Mouse (Mus musculus) liver, embryonic 11.5 days (tissue): ENCODE data around the gene Actbl2. TPM values are rescaled to one million over a fixed set of nuclear protein-coding genes. Genes with fewer than 3 reads are reported as not detected.
A peak's percentile ranks its signal among the peaks of the same experiment; 100 is the strongest.

ENCODE experiments used
- ATAC-seq: fragments of 200-750 bp; cut with Nextera tagmentation; replicated peaks from 2 replicates; pipeline ENCODE4 v1.8.0; 2017; ENCODE audit warnings: moderate number of reproducible peaks, mild to moderate bottlenecking, moderate TSS enrichment, moderate library complexity; ENCODE audit not compliant: low FRiP score
- DNase-seq: peaks from one replicate; pipeline ENCODE4 v3.0.0-alpha.2; 2017; ENCODE audit warnings: low spot score
- H3K27ac ChIP-seq: fragments of 300-500 bp; sonication (generic); 2 replicates; pipeline ENCODE4 v1.5.1; 2014; ENCODE audit warnings: mild to moderate bottlenecking, low read depth, low read length, control low read depth
- H3K27me3 ChIP-seq: fragments of 300-500 bp; sonication (generic); replicated peaks from 2 replicates; pipeline ENCODE4 v1.6.1; 2014; ENCODE audit warnings: low read length, mixed read lengths; ENCODE audit not compliant: control insufficient read depth, insufficient read depth
- H3K36me3 ChIP-seq: fragments of 300-500 bp; sonication (generic); 2 replicates; pipeline ENCODE4 v1.6.1; 2014; ENCODE audit warnings: mild to moderate bottlenecking, low read length, moderate library complexity, mixed read lengths; ENCODE audit not compliant: control insufficient read depth, insufficient read depth
- H3K4me1 ChIP-seq: fragments of 300-500 bp; sonication (generic); replicated peaks from 2 replicates; pipeline ENCODE4 v1.6.1; 2014; ENCODE audit warnings: low read length, mixed read lengths; ENCODE audit not compliant: control insufficient read depth, insufficient read depth
- H3K4me2 ChIP-seq: fragments of 300-500 bp; sonication (generic); 2 replicates; pipeline ENCODE4 v1.6.1; 2014; ENCODE audit warnings: mild to moderate bottlenecking, control low read depth, moderate library complexity
- H3K4me3 ChIP-seq: fragments of 300-500 bp; sonication (generic); 2 replicates; pipeline ENCODE4 v1.5.1; 2014; ENCODE audit warnings: low read depth, low read length, control low read depth
- H3K9ac ChIP-seq: fragments of 300-500 bp; sonication (generic); 2 replicates; pipeline ENCODE4 v1.6.1; 2014; ENCODE audit warnings: low read depth, low read length, control low read depth
- H3K9me3 ChIP-seq: fragments of 300-500 bp; sonication (generic); 2 replicates; pipeline ENCODE4 v1.6.1; 2016; ENCODE audit warnings: low read length, inconsistent platforms, mixed read lengths; ENCODE audit not compliant: control insufficient read depth
- WGBS: fragments of 180-500 bp; shearing (Covaris S2); extraction: QIAGEN DNeasy Blood & Tissue Kit; methylation state at CpG from one replicate; pipeline ENCODE4 v1.1.7; 2014; 5-methylcytosine and 5-hydroxymethylcytosine counted together
- polyA plus RNA-seq: library from polyadenylated mRNA; unstranded; fragments of >200 nt; fragmentation: Nextera tagmentation; extraction: Ambion mirVana; gene quantifications from 2 replicates; pipeline ENCODE4 v1.2.1, GENCODE M21; 2014

Gene Actbl2
- polyA plus RNA-seq, 1 experiment from 2014 or later, result not detected

GRCm38 (mm10) chr13:111291958-111292493, 37.2 kb downstream of the Actbl2 start:
- H3K27me3 ChIP-seq, result no peaks in the 10 kb centered on the region
- H3K4me1 ChIP-seq, result no peaks in the 10 kb centered on the region; the same call in 1 of the 2 replicates
- 50% methylated on average over 7 of the region's 7 CpGs for WGBS
- no peak overlapping the region for H3K27ac ChIP-seq
- H3K4me3 ChIP-seq, result no peak overlapping the region
- no peaks in the 10 kb centered on the region for H3K36me3 ChIP-seq
- no peak overlapping the region for H3K4me2 ChIP-seq
- no peaks in the 10 kb centered on the region for H3K9me3 ChIP-seq
- H3K9ac ChIP-seq, result no peak overlapping the region
- ATAC-seq (peak; percentile 49; the same call in 1 of the 2 replicates), DNase-seq (no peak)

- H3K4me2 ChIP-seq, result no peak overlapping the region
- no peak for DNase-seq
- 81% methylated on average over 2 of the region's 2 CpGs for WGBS
These were observed 38.7 kb downstream of the Actbl2 start for GRCm38 (mm10) chr13:111293478-111293877.

GRCm38 (mm10) chr13:111294965-111295494, 40.2 kb downstream of the Actbl2 start:
- Histone ChIP-seq H3K4me1 (no peaks in the 10 kb centered on the region; the same call in 1 of the 2 replicates), H3K27ac (no peak overlapping the region), H3K4me3 (no peak overlapping the region), H3K4me2 (no peak overlapping the region), H3K36me3 (no peaks in the 10 kb centered on the region), H3K9ac (no peak overlapping the region), H3K9me3 (no peaks in the 10 kb centered on the region), H3K27me3 (no peaks in the 10 kb centered on the region)
- WGBS, result 53% methylated on average over 4 of the region's 4 CpGs
- DNase-seq, result no peak
- no peak for ATAC-seq

More at GRCm38 (mm10) chr13:111293478-111293877, 38.7 kb downstream of the Actbl2 start:
- no peak for ATAC-seq
- no peak overlapping the region for H3K4me3 ChIP-seq
- no peaks in the 10 kb centered on the region for H3K36me3 ChIP-seq
- H3K27ac ChIP-seq, result no peak overlapping the region
- H3K9me3 ChIP-seq, result no peaks in the 10 kb centered on the region
- no peak overlapping the region for H3K9ac ChIP-seq
- H3K27me3 ChIP-seq, result no peaks in the 10 kb centered on the region
- H3K4me1 ChIP-seq, result no peaks in the 10 kb centered on the region; the same call in 1 of the 2 replicates

- Histone ChIP-seq H3K27ac (no peak overlapping the region), H3K27me3 (no peaks in the 10 kb centered on the region), H3K4me2 (no peak overlapping the region), H3K4me1 (no peaks in the 10 kb centered on the region; the same call in 1 of the 2 replicates), H3K9me3 (no peaks in the 10 kb centered on the region), H3K4me3 (no peak overlapping the region), H3K36me3 (no peaks in the 10 kb centered on the region), H3K9ac (no peak overlapping the region)
- no peak for DNase-seq
- no peak for ATAC-seq
- WGBS, result 39% methylated on average over 5 of the region's 5 CpGs
These were observed 41.2 kb downstream of the Actbl2 start for GRCm38 (mm10) chr13:111296029-111296428.

GRCm38 (mm10) chr13:111297614-111298013, 42.8 kb downstream of the Actbl2 start:
- Histone ChIP-seq H3K4me1 (no peaks in the 10 kb centered on the region), H3K9me3 (no peaks in the 10 kb centered on the region), H3K27ac (no peak overlapping the region), H3K9ac (no peak overlapping the region), H3K36me3 (no peaks in the 10 kb centered on the region), H3K27me3 (no peaks in the 10 kb centered on the region), H3K4me3 (no peak overlapping the region), H3K4me2 (no peak overlapping the region)
- ATAC-seq (no peak), DNase-seq (no peak)
- WGBS, result 71% methylated on average over 6 of the region's 6 CpGs

- Histone ChIP-seq H3K36me3 (no peaks in the 10 kb centered on the region), H3K9ac (no peak overlapping the region), H3K4me3 (no peak overlapping the region), H3K9me3 (no peaks in the 10 kb centered on the region), H3K27me3 (no peaks in the 10 kb centered on the region), H3K4me2 (no peak overlapping the region), H3K27ac (no peak overlapping the region), H3K4me1 (no peaks in the 10 kb centered on the region)
- ATAC-seq (no peak), DNase-seq (no peak)
- 72% methylated on average over 8 of the region's 8 CpGs for WGBS
These were observed 44.4 kb downstream of the Actbl2 start for GRCm38 (mm10) chr13:111299145-111299713.

GRCm38 (mm10) chr13:111300846-111301245, 46.0 kb downstream of the Actbl2 start:
- 81% methylated on average over 3 of the region's 3 CpGs for WGBS
- DNase-seq, result no peak
- Histone ChIP-seq H3K27me3 (no peaks in the 10 kb centered on the region), H3K4me3 (no peak overlapping the region), H3K9ac (no peak overlapping the region), H3K36me3 (no peaks in the 10 kb centered on the region), H3K4me1 (no peaks in the 10 kb centered on the region), H3K27ac (no peak overlapping the region), H3K9me3 (no peaks in the 10 kb centered on the region), H3K4me2 (no peak overlapping the region)
- ATAC-seq, result no peak

GRCm38 (mm10) chr13:111301431-111301830, 46.6 kb downstream of the Actbl2 start:
- DNase-seq (no peak), ATAC-seq (no peak)
- H3K4me1 ChIP-seq, result no peaks in the 10 kb centered on the region
- no peak overlapping the region for H3K4me3 ChIP-seq
- no peaks in the 10 kb centered on the region for H3K36me3 ChIP-seq
- H3K27me3 ChIP-seq, result no peaks in the 10 kb centered on the region
- 66% methylated on average over 2 of the region's 2 CpGs for WGBS
- H3K9ac ChIP-seq, result no peak overlapping the region
- no peak overlapping the region for H3K4me2 ChIP-seq
- H3K27ac ChIP-seq, result no peak overlapping the region
- no peaks in the 10 kb centered on the region for H3K9me3 ChIP-seq

GRCm38 (mm10) chr13:111304194-111304593, 49.4 kb downstream of the Actbl2 start:
- H3K4me2 ChIP-seq, result no peak overlapping the region
- no peaks in the 10 kb centered on the region for H3K27me3 ChIP-seq
- H3K4me3 ChIP-seq, result no peak overlapping the region
- 76% methylated on average over 2 of the region's 2 CpGs for WGBS
- H3K9me3 ChIP-seq, result no peaks in the 10 kb centered on the region
- H3K27ac ChIP-seq, result no peak overlapping the region
- no peaks in the 10 kb centered on the region for H3K36me3 ChIP-seq
- ATAC-seq (no peak), DNase-seq (no peak)
- no peaks in the 10 kb centered on the region for H3K4me1 ChIP-seq
- H3K9ac ChIP-seq, result no peak overlapping the region
